In the genomic region with DNA sequence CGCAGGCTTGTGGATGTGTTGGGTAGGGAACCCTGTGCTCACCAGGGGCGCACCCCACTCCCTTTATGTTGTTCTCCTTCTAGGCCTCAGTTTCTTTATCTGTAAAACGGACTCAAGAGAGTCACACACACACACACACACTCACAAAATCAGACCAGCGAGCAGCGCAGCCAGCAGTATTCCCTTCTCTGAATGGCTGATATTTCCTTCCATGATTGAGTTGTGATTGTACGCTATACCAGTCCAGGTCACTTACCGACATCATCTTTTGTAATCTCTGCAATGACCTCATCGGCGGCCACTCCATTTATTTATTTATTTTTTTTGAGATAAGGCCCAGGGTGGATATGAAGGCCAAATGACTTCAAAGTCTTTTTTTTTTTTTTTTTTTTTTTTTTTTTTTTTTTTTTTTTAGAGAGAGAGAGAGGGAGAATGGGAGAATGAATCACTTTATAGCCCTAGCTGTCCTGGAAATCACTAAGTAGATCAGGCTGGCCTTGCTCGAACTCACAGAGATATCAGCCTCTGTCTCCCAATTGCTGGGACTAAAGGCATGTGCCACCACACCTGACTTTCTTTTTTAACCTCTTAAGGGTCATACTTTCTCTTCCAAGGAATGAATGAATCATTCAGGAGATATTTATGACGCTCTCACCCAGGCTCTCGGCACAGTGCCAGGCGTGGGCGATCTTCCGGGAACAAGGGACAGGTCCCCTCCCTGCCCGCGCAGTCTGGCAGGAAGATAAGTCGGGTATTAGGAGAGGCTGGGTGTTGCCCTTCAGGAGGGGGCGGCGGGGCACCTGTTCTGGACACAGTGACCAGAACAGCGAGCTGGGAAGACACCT, we compare ENCODE assay signal across 1 mouse cellular context.
TF ChIP-seq lines count a peak whose summit lies in the region.

A gene (minus strand): TSS at position 103 of the 845 bp plus-strand sequence.

TF ChIP-seq in CH12.LX, 34 proteins besides CTCF, POLR2A, EP300 and RAD21:
- TF ChIP-seq ZNF384 (IDR thresholded peaks at IDR 0.05; ENCODE audit: low read depth, low read length) (peak; percentile 41; the same call in 1 of the 2 replicates), JUN (IDR thresholded peaks at IDR 0.05; ENCODE audit: insufficient read depth, low read depth, low read length) (no peak), IRF4 (IDR thresholded peaks at IDR 0.05; ENCODE audit: low read depth, low read length) (no peak), MAZ (IDR thresholded peaks at IDR 0.05; ENCODE audit: low read depth, low read length) (no peak), SIN3A (IDR thresholded peaks at IDR 0.05; ENCODE audit: low read length) (no peak), POLR2AphosphoS2 (IDR thresholded peaks at IDR 0.05; ENCODE audit: low read depth, low read length) (no peak), NELFE (IDR thresholded peaks at IDR 0.05; ENCODE audit: low read depth, low read length) (no peak), NRF1 (IDR thresholded peaks at IDR 0.05; ENCODE audit: low read depth, low read length) (no peak), CHD1 (IDR thresholded peaks at IDR 0.05; ENCODE audit: low read depth, low read length) (no peak)
